Mouse (Mus musculus) midbrain, embryonic 14.5 days (tissue): ENCODE results near the gene Pla2g2e. TPM values are rescaled to one million over a fixed set of nuclear protein-coding genes. Genes with fewer than 3 reads are reported as not detected.
A peak's percentile ranks its signal among the peaks of the same experiment; 100 is the strongest.

Experiments
- ATAC-seq: fragments of 200-750 bp; cut with Nextera tagmentation; 2 replicates; pipeline ENCODE4 v1.8.0; 2017; ENCODE audit warnings: moderate number of reproducible peaks, moderate library complexity; ENCODE audit not compliant: low FRiP score, low TSS enrichment
- DNase-seq: peaks from one replicate; pipeline ENCODE4 v3.0.0-alpha.2; 2015
- H3K27ac ChIP-seq: fragments of 300-500 bp; sonication (generic); replicated peaks from 2 replicates; pipeline ENCODE4 v1.5.1; 2014; ENCODE audit warnings: mild to moderate bottlenecking, low read depth, low read length, moderate library complexity
- H3K27me3 ChIP-seq: fragments of 300-500 bp; sonication (generic); 2 replicates; pipeline ENCODE4 v1.6.1; 2014; ENCODE audit warnings: low read length, control low read depth, mixed read lengths; ENCODE audit not compliant: control insufficient read depth, insufficient read depth
- H3K36me3 ChIP-seq: fragments of 300-500 bp; sonication (generic); 2 replicates; pipeline ENCODE4 v1.6.1; 2014; ENCODE audit warnings: low read length, control low read depth; ENCODE audit not compliant: control insufficient read depth, insufficient read depth
- H3K4me1 ChIP-seq: fragments of 300-500 bp; sonication (generic); 2 replicates; pipeline ENCODE4 v1.6.1; 2014; ENCODE audit warnings: mild to moderate bottlenecking, antibody characterized with exemption, low read length, control low read depth; ENCODE audit not compliant: control insufficient read depth, insufficient read depth
- H3K4me2 ChIP-seq: fragments of 300-500 bp; sonication (generic); 2 replicates; pipeline ENCODE4 v1.6.1; 2014; ENCODE audit warnings: mild to moderate bottlenecking, low read length, moderate library complexity
- H3K4me3 ChIP-seq: fragments of 300-500 bp; sonication (generic); replicated peaks from 2 replicates; pipeline ENCODE4 v1.5.1; 2014; ENCODE audit warnings: low read depth, low read length
- H3K9ac ChIP-seq: fragments of 300-500 bp; sonication (generic); replicated peaks from 2 replicates; pipeline ENCODE4 v1.6.1; 2014; ENCODE audit warnings: mild to moderate bottlenecking, low read length, moderate library complexity
- H3K9me3 ChIP-seq: fragments of 300-500 bp; sonication (generic); 2 replicates; pipeline ENCODE4 v1.6.1; 2016; ENCODE audit warnings: low read length, control low read depth, mixed read lengths; ENCODE audit not compliant: control insufficient read depth
- WGBS: fragments of 180-500 bp; shearing (Covaris S2); extraction: QIAGEN DNeasy Blood & Tissue Kit; methylation state at CpG from one replicate; pipeline ENCODE4 v1.1.7; 2014; 5-methylcytosine and 5-hydroxymethylcytosine counted together
- polyA plus RNA-seq: library from polyadenylated mRNA; unstranded; fragments of >200 nt; fragmentation: Nextera tagmentation; extraction: Ambion mirVana; gene quantifications from 2 replicates; pipeline ENCODE4 v1.2.1, GENCODE M21; 2014

The Pla2g2e gene
- polyA plus RNA-seq, 1 experiment from 2014 or later: not detected

DNA sequence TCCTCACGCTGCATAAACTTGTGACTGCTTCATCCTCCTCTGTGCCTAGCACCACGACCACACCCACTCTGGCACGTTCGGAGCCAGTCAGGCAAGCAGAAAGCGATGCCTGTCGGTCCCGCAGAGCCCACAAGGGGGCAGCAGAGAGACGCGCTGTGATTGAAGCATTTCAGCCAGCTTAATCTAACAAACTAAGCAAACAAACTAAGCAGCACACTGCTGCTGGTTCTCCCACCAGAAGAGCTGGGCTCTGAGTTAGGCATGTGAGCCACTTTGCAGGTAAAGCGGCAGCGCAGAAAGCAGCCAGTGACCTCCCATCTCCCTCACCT is 44.4 kb downstream of the Pla2g2e start:
- peak; percentile 53; the same call in 1 of the 2 replicates for ATAC-seq
- no peaks in the 10 kb centered on the region for H3K4me1 ChIP-seq
- H3K9ac ChIP-seq: no peak overlapping the region
- H3K36me3 ChIP-seq: no peaks in the 10 kb centered on the region
- 2% methylated on average over 11 of the region's 11 CpGs for WGBS
- DNase-seq: peak; percentile 97
- no peaks in the 10 kb centered on the region for H3K27me3 ChIP-seq
- peak overlapping the region; percentile 53 for H3K4me2 ChIP-seq
- H3K9me3 ChIP-seq: no peaks in the 10 kb centered on the region
- no peak overlapping the region for H3K27ac ChIP-seq
- peak overlapping the region; percentile 19; the same call in 1 of the 2 replicates for H3K4me3 ChIP-seq

DNA sequence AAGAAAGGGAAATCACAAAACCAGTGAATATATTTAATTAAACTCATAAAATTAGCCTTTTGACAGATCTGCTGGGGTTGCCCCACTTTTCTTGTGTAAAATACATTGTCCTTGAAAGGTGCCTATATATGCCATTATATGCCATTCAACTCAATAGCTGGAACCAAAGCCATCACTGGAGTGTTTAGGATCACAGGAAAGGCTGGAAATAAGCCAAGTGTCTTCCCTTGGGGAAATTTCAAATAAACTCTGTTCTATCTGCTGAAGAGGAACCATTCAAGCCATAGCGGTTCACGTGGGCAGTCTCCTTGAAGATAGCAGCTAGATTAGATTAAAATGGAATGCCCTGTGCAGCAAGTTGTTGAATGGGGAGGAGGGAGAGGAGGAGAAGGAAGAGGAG is 47.8 kb downstream of the Pla2g2e start:
- Histone ChIP-seq H3K4me1 (no peaks in the 10 kb centered on the region), H3K4me3 (no peak overlapping the region), H3K36me3 (no peaks in the 10 kb centered on the region), H3K27me3 (no peaks in the 10 kb centered on the region), H3K27ac (no peak overlapping the region), H3K9me3 (no peaks in the 10 kb centered on the region), H3K4me2 (no peak overlapping the region), H3K9ac (no peak overlapping the region)
- DNase-seq (peak; percentile 42), ATAC-seq (no peak)
- WGBS: 61% methylated on average over 2 of the region's 2 CpGs

Other genes with a start within 250 kb of the Pla2g2e start
- gene Vwa5b1, start 242.1 kb upstream of the Pla2g2e start, polyA plus RNA-seq: 1.2 and 1.6 TPM in 2 replicates
- gene Pla2g2c, start 153.2 kb upstream of the Pla2g2e start, polyA plus RNA-seq: 0.83 and 0.94 TPM in 2 replicates
- 3.0 and 3.9 TPM in 2 replicates for gene Ubxn10, start 140.8 kb upstream of the Pla2g2e start, polyA plus RNA-seq
- gene Pla2g2f, start 120.3 kb upstream of the Pla2g2e start, polyA plus RNA-seq: 0.13 TPM in 1 of 2 replicates, not detected in the other
- gene Pla2g2d, start 102.2 kb upstream of the Pla2g2e start, polyA plus RNA-seq: 0.43 TPM in 1 of 2 replicates, not detected in the other
- 0.23 and 0.87 TPM in 2 replicates for gene Pla2g5, start 14.5 kb upstream of the Pla2g2e start, polyA plus RNA-seq
- gene Gm13030, start 4.0 kb upstream of the Pla2g2e start, polyA plus RNA-seq: not detected in 2 replicates
- gene Otud3, start 36.0 kb downstream of the Pla2g2e start, polyA plus RNA-seq: 1.7 and 2.8 TPM in 2 replicates
- not detected in 2 replicates for gene Rnf186, start 89.2 kb downstream of the Pla2g2e start, polyA plus RNA-seq
- 0.38 and 0.61 TPM in 2 replicates for gene Tmco4, start 94.9 kb downstream of the Pla2g2e start, polyA plus RNA-seq
- 0.32 and 0.57 TPM in 2 replicates for gene Htr6, start 197.6 kb downstream of the Pla2g2e start, polyA plus RNA-seq
- gene Nbl1, start 215.1 kb downstream of the Pla2g2e start, polyA plus RNA-seq: 12.8 and 27.5 TPM in 2 replicates